Mouse (Mus musculus) forelimb bud, embryonic 11.5 days (tissue): ENCODE data around the gene Prss57.

Experiments used
- DNase-seq: peaks from one replicate; pipeline ENCODE4 v3.0.0-alpha.2; 2012; ENCODE audit warnings: low read depth, low spot score

Prss57 gene

DNA sequence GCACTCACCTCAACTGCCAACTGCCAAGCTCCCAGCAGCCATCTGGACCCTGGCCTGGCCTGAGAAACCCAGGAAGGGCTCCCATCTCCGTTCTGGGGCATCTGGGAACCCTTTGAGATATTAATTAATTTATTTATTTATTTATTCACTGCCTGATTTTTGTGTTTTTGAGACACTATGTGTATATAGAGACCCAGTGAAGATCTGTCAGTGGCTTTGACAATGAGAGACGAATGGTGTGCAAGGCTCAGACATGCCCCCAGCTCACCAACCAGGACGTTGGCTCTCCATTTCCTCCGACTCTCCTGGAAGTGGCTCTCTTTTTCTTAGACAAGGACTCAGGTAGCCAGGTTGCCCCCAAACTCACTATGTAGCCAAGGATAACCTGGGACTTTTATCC is at the start of gene Prss57:
TSS of gene Prss57 (minus strand) at position 101 of the 400 bp plus-strand sequence.
- no peak for DNase-seq

DNA sequence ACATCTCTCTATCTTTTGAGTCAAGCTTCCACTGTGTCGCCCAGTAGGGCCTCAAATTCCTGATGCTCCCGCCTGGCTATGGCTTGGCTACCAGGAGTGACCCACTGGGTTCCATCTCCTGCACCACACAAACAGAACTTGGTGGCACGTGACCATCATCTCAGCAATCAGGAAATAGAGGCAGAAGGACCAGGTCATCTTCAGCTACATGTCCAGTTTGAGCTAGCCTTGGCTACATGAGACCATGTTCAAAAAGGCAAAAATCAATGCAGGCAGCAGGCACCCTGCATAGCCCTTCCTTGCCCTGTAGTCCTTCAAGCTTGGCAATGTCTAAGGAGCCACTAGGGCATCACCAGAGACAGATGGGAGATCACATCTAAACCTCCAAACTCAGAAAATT is 49.3 kb upstream of the Prss57 start:
- no peak for DNase-seq

DNA sequence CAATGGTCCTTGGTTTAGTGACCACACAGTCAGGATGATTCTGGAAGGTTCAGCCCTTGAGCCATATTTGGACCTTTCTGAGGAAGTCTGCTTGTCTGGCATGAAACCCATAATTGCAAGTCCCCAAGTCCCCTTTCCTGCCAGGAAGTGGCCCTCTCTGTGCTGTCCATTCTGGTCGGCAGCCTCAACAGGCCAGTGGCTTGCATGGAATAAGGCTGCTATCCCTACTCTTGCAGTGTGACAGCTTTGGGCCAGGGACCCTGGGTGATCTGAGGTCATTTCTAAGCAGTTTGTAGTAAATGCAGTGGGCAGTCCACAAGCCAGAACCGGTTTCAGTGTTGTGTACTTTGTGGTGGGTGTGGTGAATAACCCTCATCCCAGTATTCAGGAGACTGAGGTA is 47.4 kb upstream of the Prss57 start:
- no peak for DNase-seq

GRCm38 (mm10) chr10:79836918-79837317 is 46.2 kb upstream of the Prss57 start:
- no peak for DNase-seq

- DNase-seq = peak; percentile 82
Measured at GRCm38 (mm10) chr10:79834769-79835398, 44.1 kb upstream of the Prss57 start.

- DNase-seq = no peak
Measured at GRCm38 (mm10) chr10:79832786-79833181, 42.0 kb upstream of the Prss57 start.

GRCm38 (mm10) chr10:79832026-79832785 is 41.4 kb upstream of the Prss57 start:
- no peak for DNase-seq

- DNase-seq = no peak
Measured at GRCm38 (mm10) chr10:79831583-79831982, 40.8 kb upstream of the Prss57 start.

GRCm38 (mm10) chr10:79824413-79824812 is 33.7 kb upstream of the Prss57 start:
- no peak for DNase-seq

- DNase-seq = no peak
Measured at GRCm38 (mm10) chr10:79823011-79823410, 32.2 kb upstream of the Prss57 start.

- DNase-seq = no peak
Measured at GRCm38 (mm10) chr10:79822372-79822771, 31.6 kb upstream of the Prss57 start.

DNA sequence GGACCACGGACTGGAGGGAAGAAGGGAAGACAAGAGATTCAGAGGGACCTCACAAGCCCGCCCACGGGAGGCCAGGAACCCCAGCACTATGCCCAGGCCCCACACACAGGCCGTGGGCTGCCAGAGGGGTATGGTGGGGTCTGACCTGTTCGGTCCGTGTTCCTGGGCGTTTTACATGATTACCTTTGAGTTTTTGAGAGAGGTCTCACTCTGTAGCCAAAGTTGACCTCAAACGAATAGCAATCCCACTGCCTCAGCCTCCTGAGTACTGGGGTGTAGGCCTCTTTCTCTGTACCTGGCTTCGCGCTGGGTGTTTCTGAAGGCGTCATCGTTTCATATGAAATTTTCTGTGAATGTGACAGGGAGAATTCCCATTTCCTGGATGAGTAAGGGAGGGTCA is 31.0 kb upstream of the Prss57 start:
- no peak for DNase-seq

DNA sequence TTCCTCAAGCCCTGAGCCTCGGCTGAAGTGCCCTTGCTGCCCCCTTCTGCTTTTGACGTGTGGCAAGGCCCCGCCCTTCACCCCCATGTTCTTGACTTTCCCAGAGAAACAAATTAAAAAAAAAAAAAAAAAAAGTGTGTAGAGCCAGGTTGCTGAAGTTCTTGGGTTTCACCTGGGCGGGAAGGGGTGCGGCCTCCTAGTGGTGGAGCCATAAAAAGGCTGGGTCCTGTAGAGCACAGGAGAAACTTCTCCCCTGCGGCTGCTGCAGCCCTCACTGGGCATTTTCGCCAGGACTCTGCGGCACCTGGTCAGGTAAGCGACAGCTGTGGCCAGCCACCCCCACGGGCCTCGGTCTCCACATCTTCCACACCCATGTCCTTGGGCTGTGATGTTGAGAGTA is 30.0 kb upstream of the Prss57 start, which contains the start of gene Misp:
TSS of gene Misp (plus strand) at position 208 of the 400 bp plus-strand sequence.
- no peak for DNase-seq

- no peak for DNase-seq
Measured at GRCm38 (mm10) chr10:79820277-79820676, 29.5 kb upstream of the Prss57 start.

- DNase-seq = no peak
Measured at GRCm38 (mm10) chr10:79819606-79820005, 28.8 kb upstream of the Prss57 start.

DNA sequence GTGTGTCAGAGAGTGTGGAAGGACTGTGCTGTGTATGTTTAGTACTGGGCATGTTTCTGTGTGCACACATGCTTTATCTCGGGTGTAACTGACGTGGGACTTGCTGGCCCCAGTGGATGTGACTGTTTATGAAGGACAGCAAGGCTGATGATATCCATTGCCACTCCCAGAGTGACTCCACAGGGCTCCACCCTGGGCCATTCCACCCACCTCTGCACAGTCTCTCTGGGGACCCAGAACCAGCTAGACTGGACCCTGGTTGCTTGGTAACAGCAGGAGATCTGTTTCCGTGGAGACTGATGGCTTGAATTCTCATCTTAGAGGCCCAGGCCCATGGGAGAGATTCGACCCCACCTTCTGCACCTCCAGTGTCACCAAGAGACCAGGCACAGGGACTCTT is 27.5 kb upstream of the Prss57 start:
- no peak for DNase-seq

- no peak for DNase-seq
Measured at GRCm38 (mm10) chr10:79817111-79817510, 26.4 kb upstream of the Prss57 start.

- no peak for DNase-seq
Measured at GRCm38 (mm10) chr10:79815671-79816494, 25.1 kb upstream of the Prss57 start.

DNA sequence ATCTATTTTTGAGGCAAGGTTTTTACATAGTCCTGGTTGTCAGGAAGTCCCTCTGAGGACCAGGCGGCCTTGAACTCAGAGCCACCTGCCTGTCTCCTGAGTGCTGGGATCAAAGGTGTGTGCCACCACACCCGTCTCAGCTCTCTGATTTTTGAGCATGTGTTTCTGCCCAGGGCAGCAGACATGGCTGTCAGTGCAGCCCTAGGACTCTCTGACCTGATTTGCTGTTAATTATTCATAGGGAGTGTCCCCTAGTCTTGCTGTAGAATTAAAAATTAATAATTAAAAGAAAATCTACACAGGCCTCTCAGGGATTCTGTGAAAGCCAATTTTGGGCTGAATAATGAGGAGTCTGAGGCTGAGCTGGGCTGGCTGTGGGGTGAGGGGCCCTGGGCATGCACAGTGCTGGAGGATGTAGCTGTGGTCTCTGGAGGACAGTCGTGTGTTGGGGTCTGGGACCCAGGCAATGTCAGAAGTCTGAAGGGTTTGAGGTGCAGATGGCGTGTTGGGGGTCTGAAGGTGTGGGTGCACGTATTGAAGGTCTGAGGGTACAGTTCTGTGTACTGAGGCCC is 23.6 kb upstream of the Prss57 start:
- no peak for DNase-seq

DNA sequence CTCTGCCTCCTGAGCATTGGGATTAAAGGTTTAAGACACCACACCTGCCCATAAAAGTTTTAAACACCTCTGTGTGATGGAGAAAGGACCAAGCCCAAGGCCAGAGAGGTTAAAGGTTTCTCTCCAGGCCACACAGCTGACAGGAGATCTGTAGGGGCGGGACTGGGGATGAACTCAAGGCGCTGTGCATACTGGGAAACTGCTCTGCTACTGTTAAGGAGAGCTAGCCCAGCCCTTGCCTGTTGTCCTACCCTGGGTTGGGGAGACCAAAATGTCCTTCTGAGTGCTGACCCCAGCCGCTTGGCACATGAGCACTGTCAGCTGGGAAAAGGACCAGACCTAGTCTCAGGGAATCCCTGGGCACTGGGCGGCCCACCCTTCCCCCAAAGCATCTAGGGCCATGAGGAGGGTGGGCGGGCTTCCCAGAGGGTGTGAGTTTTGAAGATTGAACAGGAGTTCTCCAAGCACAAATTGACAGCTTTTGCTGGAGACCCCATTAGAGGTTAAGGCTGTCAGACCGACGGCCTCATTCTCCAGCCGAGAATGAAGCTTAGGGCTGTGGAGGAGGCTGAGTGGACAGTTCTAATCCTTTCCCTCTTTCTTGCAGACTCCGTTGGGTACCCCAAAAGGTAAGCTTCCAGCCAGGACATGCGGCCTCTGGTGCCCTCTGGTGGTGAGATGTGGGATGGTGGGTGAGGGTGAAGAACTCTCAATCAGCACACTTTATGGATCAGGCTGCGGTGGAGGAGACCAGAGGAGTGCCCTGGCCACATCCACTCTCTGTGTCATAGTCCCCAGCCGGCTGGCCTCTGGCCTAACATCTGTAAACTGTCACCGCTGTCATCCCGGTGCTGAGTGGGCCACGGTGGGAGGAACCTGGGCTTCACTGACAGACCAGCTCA is 21.2 kb upstream of the Prss57 start:
- DNase-seq = peak; percentile 76

DNA sequence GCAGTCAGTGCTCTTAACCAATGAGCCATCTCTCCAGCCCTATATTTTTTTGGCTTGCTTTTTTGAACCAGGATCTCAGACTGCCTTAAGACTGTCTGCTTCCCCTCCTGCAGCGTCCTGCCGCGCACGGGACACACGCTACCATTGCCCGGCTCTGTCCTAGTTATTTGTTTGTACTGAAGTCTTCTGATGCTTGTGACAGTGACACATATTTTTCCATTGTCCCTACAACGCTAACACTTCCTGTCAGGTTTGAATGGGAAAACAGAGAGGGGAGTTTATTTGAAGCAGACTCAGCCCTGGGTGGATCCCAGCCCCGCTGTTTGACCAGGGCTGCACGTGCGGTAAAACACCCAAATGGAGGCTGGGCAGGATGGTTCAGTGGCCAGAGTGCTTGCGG is 18.0 kb upstream of the Prss57 start:
- no peak for DNase-seq
